Mouse (Mus musculus) cerebellum, adult 11 months (tissue): Measurements from ENCODE around the gene Ndrg3.
"Not testable (repeated sequence)": the region's sequence is repeated elsewhere in the genome, so short reads cannot be mapped to it uniquely, and the experiment has no call there.

ENCODE experiments used
- DNase-seq: peaks from one replicate; pipeline ENCODE4 v3.0.0; 2022

Gene Ndrg3

DNA sequence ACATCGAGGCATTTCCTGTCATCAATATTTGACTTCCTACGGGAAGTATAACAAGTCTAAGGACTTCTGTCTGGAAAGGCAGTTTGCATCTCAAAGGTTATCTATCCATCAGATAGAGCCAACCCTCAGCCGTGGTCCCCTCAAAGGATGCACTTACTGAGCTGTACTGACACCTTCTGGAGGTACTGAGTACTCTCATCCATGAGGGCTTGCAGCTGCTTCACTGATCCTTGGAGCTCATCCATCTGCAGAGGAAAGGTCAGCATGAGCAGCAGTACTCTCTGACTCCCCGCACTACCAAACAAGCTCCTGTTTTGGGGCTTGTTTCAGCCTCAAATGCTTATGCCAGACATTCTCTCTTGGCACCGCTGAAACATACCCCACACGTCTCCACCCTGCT, 4.7 kb upstream of the Ndrg3 start:
- DNase-seq, result peak; percentile 70

GRCm38 (mm10) chr2:156990727-156991431, 977 bp downstream of the Ndrg3 start:
- DNase-seq, result peak; percentile 49

- DNase-seq, result no peak
Measured at GRCm38 (mm10) chr2:156987316-156987715, 4.5 kb downstream of the Ndrg3 start.

DNA sequence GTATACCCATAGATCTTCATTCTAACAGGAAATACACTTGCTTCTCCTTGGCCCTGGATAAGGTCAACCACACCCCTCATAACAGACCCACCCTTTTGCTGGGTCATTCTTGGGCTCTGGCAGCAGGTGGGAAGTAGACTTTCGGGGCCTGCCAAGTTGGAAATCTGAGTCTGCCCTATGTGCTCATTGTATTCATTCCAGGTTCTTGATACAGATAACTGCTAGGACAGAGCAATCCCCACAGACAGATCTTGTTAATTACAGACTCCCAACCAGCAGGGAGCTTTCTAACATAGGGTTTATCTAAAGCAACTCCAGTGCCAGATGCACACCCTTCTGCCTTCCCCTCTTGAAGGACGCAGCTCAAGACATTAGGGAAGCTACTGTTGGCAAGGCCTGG, 9.0 kb downstream of the Ndrg3 start:
- no peak for DNase-seq

GRCm38 (mm10) chr2:156981291-156981690, 10.6 kb downstream of the Ndrg3 start:
- no peak for DNase-seq

- no peak for DNase-seq
Measured at GRCm38 (mm10) chr2:156980059-156980458, 11.8 kb downstream of the Ndrg3 start.

DNA sequence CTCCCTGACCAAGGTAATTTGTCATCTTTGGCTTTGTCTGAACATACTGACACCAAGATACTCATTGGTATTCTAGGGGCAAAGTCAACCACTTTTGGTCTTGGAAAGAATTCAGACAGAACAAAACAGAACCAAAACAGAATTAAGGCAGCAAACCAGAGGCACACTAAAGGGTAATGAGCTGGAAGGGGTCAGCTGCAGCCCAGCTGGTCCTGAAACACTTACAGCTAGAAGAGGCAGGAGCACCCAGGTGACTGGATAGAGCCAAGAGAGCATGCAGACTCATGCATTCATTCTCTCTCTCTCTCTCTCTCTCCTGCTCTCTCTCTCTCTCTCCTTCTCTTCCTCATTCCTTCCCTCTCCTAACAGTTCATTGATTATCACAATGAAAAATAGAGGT, 15.1 kb downstream of the Ndrg3 start:
- no peak for DNase-seq

- no peak for DNase-seq
Measured at GRCm38 (mm10) chr2:156974967-156975366, 16.9 kb downstream of the Ndrg3 start.

DNA sequence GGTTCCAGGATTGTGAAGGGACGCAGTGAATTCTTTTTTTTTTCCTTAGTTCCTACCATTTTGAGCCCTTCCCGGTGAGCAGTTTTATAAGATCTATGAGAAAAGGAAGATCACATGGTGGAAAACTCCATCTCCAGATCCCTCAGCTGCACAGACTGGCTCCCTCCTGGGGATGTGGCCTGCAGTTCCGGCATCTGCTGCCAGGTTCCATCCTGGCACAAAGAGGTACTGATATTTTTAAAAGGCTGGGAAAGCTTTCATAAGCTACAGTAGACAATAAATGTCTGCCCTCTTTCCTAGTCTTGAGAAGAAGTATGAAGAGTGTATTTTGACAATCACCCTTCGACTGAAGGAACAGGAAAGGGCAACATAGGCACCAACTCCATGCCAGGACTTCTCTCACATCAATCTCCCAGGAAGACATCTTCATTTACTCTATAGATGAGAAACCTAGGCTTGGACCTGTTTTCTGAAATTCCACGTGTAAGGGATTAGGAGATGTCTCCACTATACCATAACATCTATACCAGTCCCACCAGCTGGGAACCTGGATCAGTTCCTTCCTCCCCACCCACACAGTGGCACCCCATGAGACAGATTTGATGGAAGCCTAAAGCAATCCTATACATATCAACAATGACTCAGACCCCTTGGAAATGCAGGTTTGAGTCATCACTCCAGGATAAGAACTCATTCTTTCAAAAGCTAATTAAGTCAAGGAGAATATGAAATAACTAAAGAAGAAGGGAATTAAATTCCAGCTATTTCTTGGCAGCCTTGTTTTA, 18.3 kb downstream of the Ndrg3 start:
- DNase-seq, result peak; percentile 68

DNA sequence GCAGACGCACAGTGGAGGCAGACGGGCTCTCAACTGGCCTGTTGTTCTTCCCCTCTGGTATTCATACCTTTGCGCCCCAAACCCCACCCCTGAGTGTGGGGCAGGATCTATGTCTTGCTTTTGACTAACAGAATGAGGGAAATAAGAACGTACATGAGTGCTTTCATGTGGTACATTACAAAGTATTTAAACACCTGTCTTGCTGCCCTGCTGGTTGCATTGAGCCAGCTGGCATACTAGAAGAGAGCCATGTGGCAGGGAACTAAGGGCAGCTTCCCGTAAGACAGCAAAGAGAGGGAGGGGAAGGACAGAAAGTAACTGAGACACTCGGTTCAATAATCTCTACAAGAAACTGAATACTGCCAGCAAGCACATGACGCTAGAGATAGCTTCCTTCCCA, 21.6 kb downstream of the Ndrg3 start:
- DNase-seq, result no peak

DNA sequence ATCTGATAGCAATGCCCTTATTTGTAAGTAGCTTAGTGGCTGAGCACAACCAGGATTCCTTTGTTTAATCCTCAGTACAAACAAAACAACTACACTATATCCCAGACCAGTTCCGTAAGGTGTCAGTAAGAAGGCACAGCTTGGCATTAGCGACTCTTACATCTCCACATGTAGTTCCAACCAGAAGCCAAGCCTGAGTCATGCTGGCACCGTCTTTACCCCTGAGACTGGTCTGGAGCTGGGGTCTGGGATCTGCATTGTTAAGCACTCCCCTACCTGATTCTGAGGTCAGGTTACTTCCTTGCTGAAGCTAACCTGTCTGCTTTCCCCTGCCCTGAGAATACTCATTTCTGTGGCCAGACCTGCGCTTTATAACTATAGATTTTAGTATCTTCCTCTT, 23.4 kb downstream of the Ndrg3 start:
- DNase-seq, result no peak

GRCm38 (mm10) chr2:156967388-156967787, 24.5 kb downstream of the Ndrg3 start:
- DNase-seq, result no peak

DNA sequence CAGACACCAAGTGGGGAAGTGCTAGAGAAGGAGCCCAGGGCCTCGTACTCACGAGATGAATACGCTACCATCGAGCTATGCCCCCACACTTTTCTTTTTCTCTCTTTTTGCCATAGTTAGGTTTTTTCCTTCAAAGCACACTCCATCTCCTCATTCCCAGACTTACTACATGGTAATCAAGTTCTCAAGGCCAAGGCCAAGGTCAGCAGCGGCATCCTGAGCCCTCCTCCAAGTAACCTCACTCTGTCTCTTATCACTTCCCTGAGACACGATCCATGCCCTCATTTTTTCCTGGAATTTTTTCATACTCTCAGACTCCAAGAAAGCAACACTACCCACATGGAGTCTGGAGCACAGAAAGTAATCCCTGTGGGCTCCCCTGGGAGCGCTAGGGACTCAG, 28.0 kb downstream of the Ndrg3 start:
- DNase-seq, result no peak

DNA sequence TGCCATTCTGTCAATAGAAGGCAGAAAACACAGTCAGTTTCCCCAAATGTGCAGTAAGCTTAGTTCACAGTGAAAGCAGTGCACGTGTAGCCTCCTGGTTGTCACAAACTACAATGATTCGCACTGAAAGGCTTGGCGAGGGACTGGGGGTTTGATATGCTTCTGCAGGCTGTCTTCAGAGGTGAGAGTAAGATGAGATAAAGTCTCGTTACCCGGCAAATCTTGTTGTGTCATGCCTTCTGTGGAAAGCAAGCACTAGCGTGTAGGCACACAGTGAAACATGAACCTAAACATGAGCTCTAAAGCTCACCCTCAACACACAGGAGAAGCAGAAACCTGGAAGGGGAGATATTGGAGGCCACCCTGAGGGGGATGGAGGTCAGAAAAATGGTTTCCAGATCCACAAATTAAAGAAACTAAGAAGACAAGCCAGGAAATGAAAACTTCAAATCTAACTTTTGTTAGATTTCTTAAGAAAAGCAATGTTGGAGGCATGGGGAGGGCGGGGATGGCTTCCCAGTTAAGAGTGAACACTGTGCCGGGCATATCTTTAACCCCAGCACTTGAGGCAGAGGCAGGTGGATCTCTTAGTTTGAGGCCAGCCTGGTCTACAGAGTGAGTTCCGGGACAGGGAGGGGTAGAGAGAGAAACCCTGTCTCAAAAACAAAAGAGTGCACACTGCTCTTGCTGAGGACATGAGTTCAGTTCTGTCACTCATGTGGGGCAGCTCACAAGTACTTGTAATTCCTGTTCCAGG, 33.2 kb downstream of the Ndrg3 start:
- no peak for DNase-seq

GRCm38 (mm10) chr2:156957035-156957434, 34.8 kb downstream of the Ndrg3 start:
- no peak for DNase-seq

DNA sequence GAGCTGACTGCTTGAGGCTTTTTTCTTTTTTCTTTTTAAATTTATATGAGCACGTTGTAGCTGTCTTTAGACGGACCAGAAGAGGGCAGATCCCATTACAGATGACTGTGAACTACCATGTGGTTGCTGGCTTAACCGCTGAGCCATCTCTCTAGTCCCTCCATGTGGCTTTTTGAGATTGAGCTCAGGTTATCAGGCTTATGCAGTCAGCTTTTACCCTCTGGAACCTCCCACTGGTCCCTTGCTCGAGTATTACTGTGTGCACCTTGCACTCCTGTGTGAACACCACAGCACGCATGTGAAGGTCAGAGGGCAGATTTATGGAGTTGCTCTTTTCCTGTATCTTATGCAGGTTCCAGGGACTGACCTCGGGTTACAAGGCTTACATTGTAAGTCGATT, 35.5 kb downstream of the Ndrg3 start:
- DNase-seq, result no peak

DNA sequence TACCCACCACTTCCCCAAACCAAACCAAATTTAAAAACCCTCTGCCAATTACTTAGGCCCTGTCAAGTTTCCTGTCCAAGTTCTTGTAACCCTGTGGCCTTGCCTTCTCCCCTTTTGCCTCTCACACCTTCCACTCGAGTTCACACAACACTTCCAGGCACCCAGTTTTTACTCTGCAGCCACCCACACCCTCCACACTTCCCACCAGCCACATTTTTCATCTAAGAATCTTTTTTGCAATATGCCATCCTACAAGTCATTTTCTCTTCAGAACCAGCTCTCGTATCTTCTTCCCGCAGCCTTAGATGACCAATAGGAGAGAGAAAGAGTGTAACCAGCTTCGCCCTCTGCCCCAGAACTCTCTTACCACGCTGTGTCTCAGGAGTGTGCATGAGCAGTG, 37.4 kb downstream of the Ndrg3 start:
- DNase-seq, result no peak

DNA sequence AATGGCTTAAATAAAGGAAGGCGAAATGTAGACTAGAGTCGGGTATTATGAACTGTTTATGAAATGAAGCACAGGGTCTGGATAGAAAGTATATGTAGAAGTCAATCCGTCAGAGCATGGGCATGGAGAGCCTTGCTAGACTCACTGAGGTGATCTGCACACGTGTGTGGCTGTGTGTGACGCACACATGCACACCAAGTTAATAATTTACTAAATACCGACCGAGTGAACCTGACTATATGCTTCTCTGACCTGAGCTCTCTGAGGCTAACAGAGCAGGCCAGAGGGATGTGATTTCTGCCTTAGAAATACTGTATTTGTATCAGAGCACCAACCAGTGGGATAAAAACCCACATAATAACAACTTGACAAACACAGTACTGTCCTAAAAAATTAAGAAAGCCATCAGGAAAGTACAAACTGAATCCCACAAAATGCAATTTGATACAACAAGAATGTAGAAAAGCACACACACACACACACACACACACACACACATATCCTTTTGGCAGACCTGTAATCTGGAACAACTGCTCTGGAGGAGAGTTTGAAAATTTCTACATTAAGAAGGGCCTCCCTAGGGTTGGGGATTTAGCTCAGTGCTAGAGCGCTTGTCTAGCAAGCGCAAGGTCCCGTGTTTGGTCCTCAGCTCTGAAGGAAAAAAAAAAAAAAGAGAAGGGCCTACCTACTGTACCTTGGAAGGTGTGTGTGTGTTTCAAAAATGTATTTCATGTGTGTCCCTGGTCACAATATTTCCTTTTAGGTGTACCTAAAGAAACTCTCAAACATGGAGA, 40.4 kb downstream of the Ndrg3 start:
- no peak for DNase-seq

DNA sequence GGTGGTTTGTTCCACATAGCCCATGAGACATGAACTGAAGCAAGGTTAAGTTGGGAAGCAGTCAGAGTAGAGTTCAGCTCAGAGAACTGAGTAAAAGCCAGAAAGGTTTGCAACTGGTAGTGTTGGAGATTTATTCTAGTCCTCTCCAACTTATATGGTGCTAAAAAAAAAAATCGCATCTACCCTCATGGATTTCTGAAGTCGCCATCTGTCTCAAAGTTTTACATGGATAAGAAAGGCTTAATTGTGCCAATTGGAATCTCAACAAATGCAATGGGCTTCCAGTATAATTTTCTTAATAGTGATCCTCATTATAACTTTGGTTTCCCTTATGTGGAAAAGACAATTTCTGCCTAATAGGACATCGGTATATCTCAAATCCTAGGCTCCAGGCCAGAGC, 41.0 kb downstream of the Ndrg3 start:
- DNase-seq, result no peak

- DNase-seq, result not testable (repeated sequence)
Measured at GRCm38 (mm10) chr2:156941523-156941922, 50.3 kb downstream of the Ndrg3 start.

DNA sequence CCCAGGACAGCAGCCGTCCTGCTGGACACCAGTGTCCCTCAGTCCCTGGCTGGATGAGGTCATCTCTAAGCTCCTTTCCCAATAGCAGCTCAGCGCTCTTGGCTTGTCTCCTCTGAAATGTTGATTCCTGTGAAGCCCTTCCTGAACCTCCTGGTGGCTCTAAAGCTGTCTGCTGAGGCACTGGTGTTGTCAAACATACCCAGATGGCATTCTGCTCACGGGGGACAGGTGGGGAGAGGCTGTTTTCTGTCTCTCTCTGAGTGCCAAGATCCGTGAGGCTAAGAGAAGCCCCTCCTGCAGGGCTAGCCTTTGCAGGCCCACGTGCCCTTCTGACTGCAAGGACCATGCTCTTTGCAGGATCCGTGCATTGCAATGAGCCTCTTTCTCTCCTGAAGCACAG, 51.9 kb downstream of the Ndrg3 start:
- peak; percentile 82 for DNase-seq

DNA sequence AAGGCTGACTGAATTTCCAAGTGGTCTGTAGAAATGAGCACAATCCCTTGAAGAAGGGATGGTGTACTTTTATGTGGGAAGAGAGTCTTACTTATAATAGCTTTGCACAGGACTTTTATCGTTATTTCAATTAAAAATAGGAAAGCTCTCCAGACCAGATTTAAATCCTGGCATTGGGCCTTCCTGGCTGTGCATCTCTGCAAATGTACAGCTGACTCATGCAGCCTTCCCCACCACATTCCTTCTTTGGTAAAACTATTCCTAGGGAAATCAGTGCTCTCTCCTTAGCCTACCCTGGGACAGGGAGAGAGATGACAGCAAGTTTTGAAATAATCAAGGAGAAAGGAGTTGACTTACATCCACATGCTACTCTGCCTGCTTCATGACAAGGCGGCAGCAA, 54.1 kb downstream of the Ndrg3 start:
- peak; percentile 25 for DNase-seq

GRCm38 (mm10) chr2:156935005-156935404, 56.9 kb downstream of the Ndrg3 start:
- peak; percentile 6 for DNase-seq
